Mouse (Mus musculus): ENCODE measurements around the gene Syne1. TPM values are rescaled to one million over a fixed set of nuclear protein-coding genes. Genes with fewer than 3 reads are reported as not detected.

The Syne1 gene
- total and polyA plus RNA-seq, 2 experiments from 2014 or later: 25.9 to 71.2 TPM

GRCm38 (mm10) chr10:5032192-5033048 is 518.9 kb downstream of the Syne1 start:
- TF ChIP-seq CTCF (IDR thresholded peaks at IDR 0.05; ENCODE audit: low read depth) (no peak), EP300 (IDR thresholded peaks at IDR 0.05; ENCODE audit: low read depth) (no peak)
- Histone ChIP-seq H3K9ac (replicated peaks; ENCODE audit: low read depth, low read length) (no peak overlapping the region), H3K4me2 (ENCODE audit: low read depth, low read length) (no peak overlapping the region), H3K9me3 (replicated peaks; ENCODE audit: control insufficient read depth, low read length) (no peaks in the 10 kb centered on the region), H3K4me3 (ENCODE audit: low read depth, low read length) (no peak overlapping the region), H3K27ac (ENCODE audit: low read depth) (no peak overlapping the region), H3K36me3 (replicated peaks; ENCODE audit: control insufficient read depth, insufficient read depth, low read length) (peaks cover 90% of the 10 kb centered on the region), H3K4me1 (ENCODE audit: control insufficient read depth, insufficient read depth) (no peaks in the 10 kb centered on the region), H3K27me3 (ENCODE audit: control insufficient read depth, insufficient read depth, low read length) (no peaks in the 10 kb centered on the region)
- 80% methylated on average over 15 of the region's 15 CpGs for WGBS
- DNase-seq (ENCODE audit: low spot score) (no peak), ATAC-seq (ENCODE audit: insufficient read depth, low read depth) (no peak)

- DNase-seq (ENCODE audit: low spot score) (no peak), ATAC-seq (ENCODE audit: insufficient read depth, low read depth) (no peak)
- Histone ChIP-seq H3K4me3 (ENCODE audit: low read depth, low read length) (no peak overlapping the region), H3K4me2 (ENCODE audit: low read depth, low read length) (no peak overlapping the region), H3K9me3 (replicated peaks; ENCODE audit: control insufficient read depth, low read length) (no peaks in the 10 kb centered on the region), H3K9ac (replicated peaks; ENCODE audit: low read depth, low read length) (no peak overlapping the region), H3K36me3 (replicated peaks; ENCODE audit: control insufficient read depth, insufficient read depth, low read length) (peaks cover 79% of the 10 kb centered on the region), H3K4me1 (ENCODE audit: control insufficient read depth, insufficient read depth) (no peaks in the 10 kb centered on the region), H3K27me3 (ENCODE audit: control insufficient read depth, insufficient read depth, low read length) (no peaks in the 10 kb centered on the region), H3K27ac (ENCODE audit: low read depth) (no peak overlapping the region)
- WGBS: 93% methylated on average over 1 of the region's 1 CpGs
- TF ChIP-seq EP300 (IDR thresholded peaks at IDR 0.05; ENCODE audit: low read depth) (no peak), CTCF (IDR thresholded peaks at IDR 0.05; ENCODE audit: low read depth) (no peak)
Measured at GRCm38 (mm10) chr10:5029883-5030282, 521.4 kb downstream of the Syne1 start.

GRCm38 (mm10) chr10:5029161-5029560 is 522.1 kb downstream of the Syne1 start:
- ATAC-seq (ENCODE audit: insufficient read depth, low read depth) (no peak), DNase-seq (ENCODE audit: low spot score) (no peak)
- Histone ChIP-seq H3K4me1 (ENCODE audit: control insufficient read depth, insufficient read depth) (no peaks in the 10 kb centered on the region), H3K36me3 (replicated peaks; ENCODE audit: control insufficient read depth, insufficient read depth, low read length) (peaks cover 81% of the 10 kb centered on the region), H3K27ac (ENCODE audit: low read depth) (no peak overlapping the region), H3K27me3 (ENCODE audit: control insufficient read depth, insufficient read depth, low read length) (no peaks in the 10 kb centered on the region), H3K4me3 (ENCODE audit: low read depth, low read length) (no peak overlapping the region), H3K9ac (replicated peaks; ENCODE audit: low read depth, low read length) (no peak overlapping the region), H3K4me2 (ENCODE audit: low read depth, low read length) (no peak overlapping the region), H3K9me3 (replicated peaks; ENCODE audit: control insufficient read depth, low read length) (no peaks in the 10 kb centered on the region)
- TF ChIP-seq EP300 (IDR thresholded peaks at IDR 0.05; ENCODE audit: low read depth) (no peak), CTCF (IDR thresholded peaks at IDR 0.05; ENCODE audit: low read depth) (no peak)
- 83% methylated on average over 2 of the region's 2 CpGs for WGBS

- Histone ChIP-seq H3K27ac (ENCODE audit: low read depth) (no peak overlapping the region), H3K4me2 (ENCODE audit: low read depth, low read length) (no peak overlapping the region), H3K9ac (replicated peaks; ENCODE audit: low read depth, low read length) (no peak overlapping the region), H3K9me3 (replicated peaks; ENCODE audit: control insufficient read depth, low read length) (no peaks in the 10 kb centered on the region), H3K36me3 (replicated peaks; ENCODE audit: control insufficient read depth, insufficient read depth, low read length) (peaks cover 80% of the 10 kb centered on the region), H3K27me3 (ENCODE audit: control insufficient read depth, insufficient read depth, low read length) (no peaks in the 10 kb centered on the region), H3K4me1 (ENCODE audit: control insufficient read depth, insufficient read depth) (no peaks in the 10 kb centered on the region), H3K4me3 (ENCODE audit: low read depth, low read length) (no peak overlapping the region)
- 87% methylated on average over 9 of the region's 9 CpGs for WGBS
- TF ChIP-seq EP300 (IDR thresholded peaks at IDR 0.05; ENCODE audit: low read depth) (no peak), CTCF (IDR thresholded peaks at IDR 0.05; ENCODE audit: low read depth) (no peak)
- ATAC-seq (ENCODE audit: insufficient read depth, low read depth): no peak
- no peak for DNase-seq (ENCODE audit: low spot score)
Measured at GRCm38 (mm10) chr10:5028301-5028700, 523.0 kb downstream of the Syne1 start.

GRCm38 (mm10) chr10:5027208-5027607 is 524.1 kb downstream of the Syne1 start:
- DNase-seq (ENCODE audit: low spot score) (no peak), ATAC-seq (ENCODE audit: insufficient read depth, low read depth) (no peak)
- H3K4me1 ChIP-seq (ENCODE audit: control insufficient read depth, insufficient read depth): no peaks in the 10 kb centered on the region
- H3K9ac ChIP-seq (replicated peaks; ENCODE audit: low read depth, low read length): no peak overlapping the region
- H3K27ac ChIP-seq (ENCODE audit: low read depth): no peak overlapping the region
- H3K4me2 ChIP-seq (ENCODE audit: low read depth, low read length): no peak overlapping the region
- H3K27me3 ChIP-seq (ENCODE audit: control insufficient read depth, insufficient read depth, low read length): no peaks in the 10 kb centered on the region
- H3K36me3 ChIP-seq (replicated peaks; ENCODE audit: control insufficient read depth, insufficient read depth, low read length): peaks cover 80% of the 10 kb centered on the region
- no peaks in the 10 kb centered on the region for H3K9me3 ChIP-seq (replicated peaks; ENCODE audit: control insufficient read depth, low read length)
- WGBS: 89% methylated on average over 1 of the region's 1 CpGs
- TF ChIP-seq CTCF (IDR thresholded peaks at IDR 0.05; ENCODE audit: low read depth): no peak
- no peak for TF ChIP-seq EP300 (IDR thresholded peaks at IDR 0.05; ENCODE audit: low read depth)
- no peak overlapping the region for H3K4me3 ChIP-seq (ENCODE audit: low read depth, low read length)

Data from heart, postnatal 0 days (tissue).